Mouse (Mus musculus) limb, embryonic 14.5 days (tissue): ENCODE data around the gene Sox12. TPM values are rescaled to one million over a fixed set of nuclear protein-coding genes. Genes with fewer than 3 reads are reported as not detected.
"Not testable (repeated sequence)": the region's sequence is repeated elsewhere in the genome, so short reads cannot be mapped to it uniquely, and the experiment has no call there.

Source experiments
- ATAC-seq: fragments of 200-750 bp; cut with Nextera tagmentation; 2 replicates; pipeline ENCODE4 v1.8.0; 2017; ENCODE audit warnings: low read depth, moderate number of reproducible peaks, moderate TSS enrichment; ENCODE audit not compliant: low FRiP score
- DNase-seq: peaks from one replicate; pipeline ENCODE4 v3.0.0-alpha.2; 2015; ENCODE audit warnings: low spot score
- H3K27ac ChIP-seq: fragments of 300-500 bp; sonication (generic); replicated peaks from 2 replicates; pipeline ENCODE4 v1.5.1; 2014; ENCODE audit warnings: low read depth, mild to moderate bottlenecking, low read length, moderate library complexity, mixed read lengths
- H3K27me3 ChIP-seq: fragments of 300-500 bp; sonication (generic); 2 replicates; pipeline ENCODE4 v1.6.1; 2014; ENCODE audit warnings: low read length, mixed read lengths; ENCODE audit not compliant: control insufficient read depth, insufficient read depth
- H3K36me3 ChIP-seq: fragments of 300-500 bp; sonication (generic); 2 replicates; pipeline ENCODE4 v1.6.1; 2014; ENCODE audit warnings: mild to moderate bottlenecking, low read length, moderate library complexity, mixed read lengths; ENCODE audit not compliant: control insufficient read depth, insufficient read depth
- H3K4me1 ChIP-seq: fragments of 300-500 bp; sonication (generic); 2 replicates; pipeline ENCODE4 v1.6.1; 2014; ENCODE audit warnings: antibody characterized with exemption, low read length, mixed read lengths; ENCODE audit not compliant: control insufficient read depth, insufficient read depth
- H3K4me2 ChIP-seq: fragments of 300-500 bp; sonication (generic); replicated peaks from 2 replicates; pipeline ENCODE4 v1.6.1; 2014; ENCODE audit warnings: low read depth, mild to moderate bottlenecking, low read length, moderate library complexity; ENCODE audit not compliant: severe bottlenecking
- H3K4me3 ChIP-seq: fragments of 300-500 bp; sonication (generic); replicated peaks from 2 replicates; pipeline ENCODE4 v1.5.1; 2014; ENCODE audit warnings: low read length
- H3K9ac ChIP-seq: fragments of 300-500 bp; sonication (generic); 2 replicates; pipeline ENCODE4 v1.6.1; 2014; ENCODE audit warnings: mild to moderate bottlenecking, low read depth, low read length, moderate library complexity; ENCODE audit not compliant: severe bottlenecking
- H3K9me3 ChIP-seq: fragments of 300-500 bp; sonication (generic); 2 replicates; pipeline ENCODE4 v1.6.1; 2016; ENCODE audit warnings: low read length; ENCODE audit not compliant: control insufficient read depth
- POLR2A ChIP-seq: fragments of 200-500 bp; IDR thresholded peaks from 2 replicates; pipeline ENCODE4 v1.8.0; 2012; ENCODE audit warnings: inconsistent platforms, mild to moderate bottlenecking, moderate library complexity, borderline replicate concordance; ENCODE audit not compliant: insufficient read depth, insufficient read length; ENCODE audit errors: extremely low read depth
- WGBS: fragments of 180-500 bp; shearing (Covaris S2); extraction: QIAGEN DNeasy Blood & Tissue Kit; methylation state at CpG from one replicate; pipeline ENCODE4 v1.1.7; 2014; 5-methylcytosine and 5-hydroxymethylcytosine counted together
- polyA plus RNA-seq, 2 experiments: library from polyadenylated mRNA; depleted of rRNA in 1 of 2; stranded (reverse) in 1 of 2; unstranded in 1 of 2; fragments of >200 nt; fragmentation: Nextera tagmentation in 1 of 2; extraction: Ambion mirVana in 1 of 2; gene quantifications; 2 replicates each; pipeline versions ENCODE4 v1.2.1 to v1.2.3; 2012 to 2014

Sox12 gene
- polyA plus RNA-seq, 2 experiments, result 13.5 to 48.8 TPM

GRCm38 (mm10) chr2:152439833-152440232, 42.0 kb upstream of the Sox12 start:
- no peak overlapping the region for H3K4me3 ChIP-seq
- H3K27ac ChIP-seq, result no peak overlapping the region
- H3K27me3 ChIP-seq, result no peaks in the 10 kb centered on the region
- no peak overlapping the region for H3K9ac ChIP-seq
- H3K4me1 ChIP-seq, result no peaks in the 10 kb centered on the region; the same call in 1 of the 2 replicates
- no peak overlapping the region for H3K4me2 ChIP-seq
- no peak for TF ChIP-seq POLR2A
- H3K9me3 ChIP-seq, result no peaks in the 10 kb centered on the region
- no peak for DNase-seq
- H3K36me3 ChIP-seq, result no peaks in the 10 kb centered on the region
- no peak for ATAC-seq
- WGBS, result 70% methylated on average over 2 of the region's 2 CpGs

- H3K9me3 ChIP-seq, result no peaks in the 10 kb centered on the region
- H3K9ac ChIP-seq, result no peak overlapping the region
- ATAC-seq (no peak), DNase-seq (no peak)
- no peak overlapping the region for H3K27ac ChIP-seq
- no peak overlapping the region for H3K4me2 ChIP-seq
- no peak overlapping the region for H3K4me3 ChIP-seq
- no peaks in the 10 kb centered on the region; the same call in 1 of the 2 replicates for H3K4me1 ChIP-seq
- no peak for TF ChIP-seq POLR2A
- no peaks in the 10 kb centered on the region for H3K27me3 ChIP-seq
- WGBS, result 72% methylated on average over 1 of the region's 1 CpGs
- no peaks in the 10 kb centered on the region for H3K36me3 ChIP-seq
These were observed 41.1 kb upstream of the Sox12 start for GRCm38 (mm10) chr2:152438963-152439362.

GRCm38 (mm10) chr2:152436983-152437860, 39.4 kb upstream of the Sox12 start:
- peak; percentile 88 for ATAC-seq
- WGBS, result 3% methylated on average over 22 of the region's 23 CpGs
- no peaks in the 10 kb centered on the region for H3K36me3 ChIP-seq

GRCm38 (mm10) chr2:152436405-152436901, 38.6 kb upstream of the Sox12 start:
- no peaks in the 10 kb centered on the region for H3K27me3 ChIP-seq
- H3K36me3 ChIP-seq, result no peaks in the 10 kb centered on the region
- no peaks in the 10 kb centered on the region; the same call in 1 of the 2 replicates for H3K4me1 ChIP-seq
- ATAC-seq (no peak), DNase-seq (no peak)
- H3K4me3 ChIP-seq, result no peak overlapping the region
- no peak overlapping the region for H3K4me2 ChIP-seq
- 77% methylated on average over 7 of the region's 7 CpGs for WGBS
- no peak for TF ChIP-seq POLR2A
- no peaks in the 10 kb centered on the region for H3K9me3 ChIP-seq
- H3K27ac ChIP-seq, result no peak overlapping the region
- H3K9ac ChIP-seq, result no peak overlapping the region

More at GRCm38 (mm10) chr2:152436983-152437860, 39.4 kb upstream of the Sox12 start:
- peak overlapping the region; percentile 54 for H3K9ac ChIP-seq
- peak overlapping the region; percentile 64 for H3K4me2 ChIP-seq
- H3K27ac ChIP-seq, result no peak overlapping the region
- no peaks in the 10 kb centered on the region for H3K9me3 ChIP-seq
- no peaks in the 10 kb centered on the region for H3K27me3 ChIP-seq
- peak overlapping the region; percentile 34 for H3K4me3 ChIP-seq
- no peaks in the 10 kb centered on the region; the same call in 1 of the 2 replicates for H3K4me1 ChIP-seq
- TF ChIP-seq POLR2A, result no peak
- peak; percentile 85 for DNase-seq

GRCm38 (mm10) chr2:152428481-152428880, 30.6 kb upstream of the Sox12 start:
- H3K4me1 ChIP-seq, DNase-seq, H3K27me3 ChIP-seq, H3K36me3 ChIP-seq, H3K4me3 ChIP-seq, H3K9me3 ChIP-seq, H3K9ac ChIP-seq, H3K27ac ChIP-seq, H3K4me2 ChIP-seq, ATAC-seq: not testable (repeated sequence)
- 80% methylated on average over 2 of the region's 2 CpGs for WGBS
